In the genomic region with DNA sequence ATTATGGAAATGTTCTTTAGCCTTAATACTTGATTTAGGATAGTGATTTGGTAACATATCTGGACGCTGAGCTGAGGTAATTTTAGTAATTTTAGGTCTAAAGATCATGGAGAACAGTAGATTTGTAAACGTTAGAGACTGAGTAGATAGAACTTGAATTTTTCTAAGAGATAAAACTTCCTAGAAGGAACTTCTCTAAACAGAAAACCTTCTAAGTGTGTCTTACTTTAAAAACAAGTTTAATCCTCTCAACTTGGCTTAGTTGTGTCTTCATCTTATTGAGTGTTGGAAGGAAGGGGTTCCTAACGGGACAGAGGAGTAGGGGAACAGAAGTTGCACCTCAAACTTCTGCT, we compare ENCODE assay signal across 8 mouse cellular contexts.
DNase-seq lines count a peak whose midpoint lies in the region; ATAC-seq and TF ChIP-seq lines count a peak whose summit lies in the region.

No protein-coding gene starts in this region.

- ATAC-seq in kidney, postnatal 0 days (replicated peaks; ENCODE audit: low FRiP score, low read depth): no peak
- no peak for ATAC-seq in embryonic facial prominence, embryonic 12.5 days (ENCODE audit: insufficient number of reproducible peaks, insufficient read depth, low FRiP score, low TSS enrichment)
- ATAC-seq in intestine, embryonic 14.5 days (replicated peaks; ENCODE audit: low FRiP score, low TSS enrichment, low read depth): no peak
- ATAC-seq in midbrain, postnatal 0 days (ENCODE audit: low FRiP score): no peak

- no peak for TF ChIP-seq CTCF in kidney, postnatal 0 days (IDR thresholded peaks at IDR 0.05; ENCODE audit: low read depth)
- TF ChIP-seq CTCF in midbrain, postnatal 0 days (IDR thresholded peaks at IDR 0.05): no peak

- H3K27ac ChIP-seq in kidney, postnatal 0 days: peak overlapping the region; percentile 98; the same call in 1 of the 2 replicates
- no peak overlapping the region for H3K27ac ChIP-seq in embryonic facial prominence, embryonic 12.5 days
- H3K27ac ChIP-seq in intestine, embryonic 14.5 days (ENCODE audit: low read depth): no peak overlapping the region
- H3K27ac ChIP-seq in midbrain, postnatal 0 days (ENCODE audit: low read depth, low read length): no peak overlapping the region

- H3K4me3 ChIP-seq in kidney, postnatal 0 days (replicated peaks; ENCODE audit: low read depth, low read length): peak overlapping the region; percentile 76
- H3K4me3 ChIP-seq in embryonic facial prominence, embryonic 12.5 days: peak overlapping the region; percentile 64
- H3K4me3 ChIP-seq in intestine, embryonic 14.5 days (ENCODE audit: low read depth, low read length): peak overlapping the region; percentile 72
- peak overlapping the region; percentile 73; the same call in 1 of the 2 replicates for H3K4me3 ChIP-seq in midbrain, postnatal 0 days (ENCODE audit: low read depth, low read length)

- H3K4me1 ChIP-seq in kidney, postnatal 0 days (replicated peaks; ENCODE audit: insufficient read depth, low read length): 0 out of 2 replicates have a peak, but pooled peaks cover 9% of the 10 kb centered on the region
- peaks cover 6% of the 10 kb centered on the region; the same call in 1 of the 2 replicates for H3K4me1 ChIP-seq in embryonic facial prominence, embryonic 12.5 days
- peaks cover 9% of the 10 kb centered on the region for H3K4me1 ChIP-seq in intestine, embryonic 14.5 days (replicated peaks; ENCODE audit: control insufficient read depth, insufficient read depth, low read length)
- no peaks in the 10 kb centered on the region for H3K4me1 ChIP-seq in midbrain, postnatal 0 days (ENCODE audit: insufficient read depth, low read length)

- WGBS in kidney, postnatal 0 days: 43% methylated on average over 3 of the region's 3 CpGs
- WGBS in embryonic facial prominence, embryonic 12.5 days: 42% methylated on average over 3 of the region's 3 CpGs
- 46% methylated on average over 3 of the region's 3 CpGs for WGBS in intestine, embryonic 14.5 days
- 51% methylated on average over 3 of the region's 3 CpGs for WGBS in midbrain, postnatal 0 days

- H3K36me3 ChIP-seq in kidney, postnatal 0 days (ENCODE audit: insufficient read depth, low read length): no peaks in the 10 kb centered on the region
- no peaks in the 10 kb centered on the region for H3K36me3 ChIP-seq in embryonic facial prominence, embryonic 12.5 days
- no peaks in the 10 kb centered on the region for H3K36me3 ChIP-seq in intestine, embryonic 14.5 days (ENCODE audit: control insufficient read depth, insufficient read depth, low read length)
- H3K36me3 ChIP-seq in midbrain, postnatal 0 days (ENCODE audit: insufficient read depth, low read length): no peaks in the 10 kb centered on the region

- H3K9ac ChIP-seq in kidney, postnatal 0 days (ENCODE audit: low read depth, low read length): peak overlapping the region; percentile 87
- no peak overlapping the region for H3K9ac ChIP-seq in embryonic facial prominence, embryonic 12.5 days
- peak overlapping the region; percentile 75 for H3K9ac ChIP-seq in intestine, embryonic 14.5 days (ENCODE audit: low read length)
- H3K9ac ChIP-seq in midbrain, postnatal 0 days (replicated peaks; ENCODE audit: low read length, poor library complexity, severe bottlenecking): no peak overlapping the region

- H3K9me3 ChIP-seq in kidney, postnatal 0 days (replicated peaks; ENCODE audit: low read length): no peaks in the 10 kb centered on the region
- H3K9me3 ChIP-seq in embryonic facial prominence, embryonic 12.5 days: no peaks in the 10 kb centered on the region
- H3K9me3 ChIP-seq in intestine, embryonic 14.5 days (ENCODE audit: control insufficient read depth, low read length): no peaks in the 10 kb centered on the region
- no peaks in the 10 kb centered on the region for H3K9me3 ChIP-seq in midbrain, postnatal 0 days (ENCODE audit: low read length)

- peak overlapping the region; percentile 83 for H3K4me2 ChIP-seq in kidney, postnatal 0 days (ENCODE audit: low read length)
- H3K4me2 ChIP-seq in embryonic facial prominence, embryonic 12.5 days (replicated peaks): peak overlapping the region; percentile 72
- peak overlapping the region; percentile 74 for H3K4me2 ChIP-seq in intestine, embryonic 14.5 days (ENCODE audit: low read length)
- peak overlapping the region; percentile 87; the same call in 1 of the 2 replicates for H3K4me2 ChIP-seq in midbrain, postnatal 0 days (ENCODE audit: low read depth, low read length, poor library complexity, severe bottlenecking)

- no peaks in the 10 kb centered on the region for H3K27me3 ChIP-seq in kidney, postnatal 0 days (ENCODE audit: insufficient read depth, low read length)
- H3K27me3 ChIP-seq in embryonic facial prominence, embryonic 12.5 days: 0 out of 2 replicates have a peak, but pooled peaks cover 9% of the 10 kb centered on the region
- H3K27me3 ChIP-seq in intestine, embryonic 14.5 days (replicated peaks; ENCODE audit: control insufficient read depth, insufficient read depth, low read length): no peaks in the 10 kb centered on the region
- peaks cover 18% of the 10 kb centered on the region for H3K27me3 ChIP-seq in midbrain, postnatal 0 days (ENCODE audit: insufficient read depth, low read length)

- DNase-seq in kidney, postnatal 0 days (ENCODE audit: low spot score): no peak
- no peak for DNase-seq in kidney, postnatal 36 days
- no peak for DNase-seq in intestine, embryonic 14.5 days (ENCODE audit: low spot score)
- no peak for DNase-seq in midbrain, postnatal 0 days (ENCODE audit: low spot score)
- no peak for DNase-seq in cerebellum, adult 11-12 months
- DNase-seq in adrenal gland, adult 8-10 months: no peak
- no peak for DNase-seq in right cerebral cortex, postnatal 36 days (ENCODE audit: low spot score in 2 of 2)

Comparison
In these comparisons a context has a peak if more than half of its experiments do, and no peak if none do; other contexts are left out.
1. H3K9ac ChIP-seq: peak in kidney, postnatal 0 days (single experiment) and intestine, embryonic 14.5 days (single experiment); none in embryonic facial prominence, embryonic 12.5 days (single experiment) and midbrain, postnatal 0 days (single experiment).
2. Peak in every context shown above with its lines, with median percentiles within 50 percentile points of each other: H3K4me2 ChIP-seq and H3K4me3 ChIP-seq.